Comparison of ENCODE assay signal across 23 mouse cellular contexts in the genomic region with DNA sequence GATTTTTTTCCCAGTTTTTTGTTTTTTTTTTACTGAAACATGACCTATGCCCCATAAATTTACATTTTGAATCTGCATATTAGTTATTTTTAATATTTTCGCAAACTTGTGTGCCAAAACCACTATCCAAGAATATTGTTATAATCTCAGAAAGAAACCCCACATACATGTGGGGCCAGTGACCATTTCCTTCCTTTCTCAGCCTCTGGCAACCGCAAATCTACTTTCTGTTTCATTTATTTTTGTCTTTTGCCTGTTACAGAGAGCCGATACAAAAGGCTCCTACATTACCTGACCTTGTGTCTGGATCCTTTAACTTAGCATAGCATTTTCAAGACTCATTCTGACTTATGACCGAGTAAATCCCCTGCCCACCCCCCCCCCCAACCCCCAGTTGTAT.
DNase-seq lines count a peak whose midpoint lies in the region; ATAC-seq lines count a peak whose summit lies in the region.
"Had no signal": no experiment of that assay in that cellular context is flagged by ENCODE, and none has a peak within 500 bp of the region (broad histone marks: within the 10 kb centered on the region; RNA-seq: fewer than 3 reads in every experiment).

No protein-coding gene starts in this region.

- no peaks in the 10 kb centered on the region for H3K27me3 ChIP-seq in liver, embryonic 15.5 days
- no peaks in the 10 kb centered on the region for H3K27me3 ChIP-seq in liver, embryonic 11.5 days (replicated peaks; ENCODE audit: control insufficient read depth, insufficient read depth, low read length)
- H3K27me3 ChIP-seq: midbrain, embryonic 12.5 days; neural tube, embryonic 13.5 days; Patski had no signal

- no peak for ATAC-seq in liver, embryonic 15.5 days (ENCODE audit: insufficient read depth)
- ATAC-seq in liver, embryonic 11.5 days (replicated peaks; ENCODE audit: low FRiP score) = no peak
- peak; percentile 80 for ATAC-seq in CD4-positive, CD25-positive, alpha-beta regulatory T cell, adult 4 months
- ATAC-seq in frontal cortex, adult (ENCODE audit: low TSS enrichment) = no peak
- ATAC-seq: hindbrain, postnatal 0 days; Patski had no signal

- no peak overlapping the region for H3K9ac ChIP-seq in liver, embryonic 15.5 days
- no peak overlapping the region for H3K9ac ChIP-seq in liver, embryonic 11.5 days (ENCODE audit: low read depth, low read length)
- H3K9ac ChIP-seq: midbrain, embryonic 12.5 days; neural tube, embryonic 13.5 days had no signal

- no peak overlapping the region for H3K27ac ChIP-seq in liver, embryonic 15.5 days (replicated peaks)
- H3K27ac ChIP-seq in liver, embryonic 11.5 days (ENCODE audit: low read depth, low read length) = no peak overlapping the region
- H3K27ac ChIP-seq: gastrocnemius, adult 2 months; heart, adult 2 months; hindbrain, embryonic 10.5 days; hindbrain, postnatal 0 days; midbrain, embryonic 12.5 days; neural tube, embryonic 13.5 days; stomach, postnatal 0 days had no signal

- 0 out of 2 replicates have a peak overlapping the region, but pooled peaks have one; percentile 15 for H3K4me2 ChIP-seq in liver, embryonic 15.5 days
- no peak overlapping the region for H3K4me2 ChIP-seq in liver, embryonic 11.5 days
- H3K4me2 ChIP-seq: midbrain, embryonic 12.5 days; neural tube, embryonic 13.5 days had no signal

- DNase-seq in liver, embryonic 11.5 days (ENCODE audit: low spot score) = no peak
- peak; percentile 84 for DNase-seq in induced T-regulatory cell, adult 2 months (ENCODE audit: low read depth)
- DNase-seq in naive thymus-derived CD4-positive, alpha-beta T cell, adult 2 months (ENCODE audit: low read depth) = peak; percentile 66
- no peak for DNase-seq in thymus, postnatal 14 days
- DNase-seq in testis, postnatal 10 days (ENCODE audit: low spot score) = no peak
- DNase-seq: cerebellum, adult 18-20 months; cerebellum, postnatal 25 days; gastrocnemius, adult 2 months; heart, adult 2 months; kidney, adult 2 months; kidney, postnatal 4 days; lung, adult 18-20 months; lung, postnatal 14 days; right cerebral cortex, postnatal 25 days had no signal

- H3K4me3 ChIP-seq in liver, embryonic 15.5 days (replicated peaks) = no peak overlapping the region
- H3K4me3 ChIP-seq in liver, embryonic 11.5 days (ENCODE audit: low read depth, low read length) = no peak overlapping the region
- H3K4me3 ChIP-seq: gastrocnemius, adult 2 months; heart, adult 2 months; hindbrain, embryonic 10.5 days; midbrain, embryonic 12.5 days; neural tube, embryonic 13.5 days had no signal

- H3K36me3 ChIP-seq in liver, embryonic 15.5 days (replicated peaks) = no peaks in the 10 kb centered on the region
- H3K36me3 ChIP-seq in liver, embryonic 11.5 days (ENCODE audit: control insufficient read depth, insufficient read depth, low read length) = no peaks in the 10 kb centered on the region
- H3K36me3 ChIP-seq: hindbrain, embryonic 10.5 days; midbrain, embryonic 12.5 days; neural tube, embryonic 13.5 days had no signal

- H3K9me3 ChIP-seq in liver, embryonic 15.5 days (replicated peaks) = no peaks in the 10 kb centered on the region
- H3K9me3 ChIP-seq in liver, embryonic 11.5 days (ENCODE audit: control insufficient read depth, low read length) = no peaks in the 10 kb centered on the region
- H3K9me3 ChIP-seq: hindbrain, embryonic 10.5 days; midbrain, embryonic 12.5 days; neural tube, embryonic 13.5 days had no signal

- peaks cover 17% of the 10 kb centered on the region for H3K4me1 ChIP-seq in liver, embryonic 15.5 days (replicated peaks)
- H3K4me1 ChIP-seq in liver, embryonic 11.5 days (replicated peaks; ENCODE audit: control insufficient read depth, insufficient read depth, low read length) = peaks cover 7% of the 10 kb centered on the region; the same call in 1 of the 2 replicates
- H3K4me1 ChIP-seq: hindbrain, embryonic 10.5 days; midbrain, embryonic 12.5 days had no signal

- 13% methylated on average over 4 of the region's 4 CpGs for WGBS in liver, embryonic 15.5 days (ENCODE audit: insufficient replicate concordance)
- 60% methylated on average over 4 of the region's 4 CpGs for WGBS in liver, embryonic 11.5 days

Comparison
In these comparisons a context has a peak if more than half of its experiments do, and no peak if none do; other contexts are left out.
1. DNase-seq: peak in induced T-regulatory cell, adult 2 months (single experiment) and naive thymus-derived CD4-positive, alpha-beta T cell, adult 2 months (single experiment); none in liver, embryonic 11.5 days (single experiment), thymus, postnatal 14 days (single experiment) and testis, postnatal 10 days (single experiment).